Mouse (Mus musculus): ENCODE measurements around the gene Gpr179. TPM values are rescaled to one million over a fixed set of nuclear protein-coding genes. Genes with fewer than 3 reads are reported as not detected.
"Not testable (repeated sequence)": the region's sequence is repeated elsewhere in the genome, so short reads cannot be mapped to it uniquely, and the experiment has no call there.

Gene Gpr179
- total RNA-seq, 2 experiments from 2014 or later, result 0.02 to 0.05 TPM

- intact Hi-C loops (cut with DNase I), result no loop called here
- DNase-seq, result no peak
Observed at GRCm38 (mm10) chr11:97330315-97330714, 21.6 kb downstream of the Gpr179 start.

DNA sequence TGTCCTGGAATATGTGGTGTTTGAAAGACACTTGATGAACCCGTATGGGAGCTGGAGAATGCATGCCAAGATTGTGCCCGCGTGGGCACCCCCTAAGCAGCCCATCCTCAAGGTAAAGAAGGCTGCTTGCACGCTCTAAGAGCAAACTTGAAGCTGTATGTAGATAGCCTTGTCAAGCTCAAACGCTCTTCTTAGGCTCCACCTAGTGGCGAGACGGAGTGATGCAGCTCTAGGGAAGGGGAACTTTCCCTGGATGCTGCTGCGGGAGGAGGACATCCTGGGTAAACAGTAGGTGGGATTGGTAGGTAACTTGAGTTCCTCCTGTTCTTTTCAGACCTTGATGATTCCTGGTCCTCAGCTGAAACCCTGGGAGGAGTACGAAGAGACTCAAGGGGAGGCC is 23.7 kb downstream of the Gpr179 start:
- intact Hi-C loops (cut with DNase I), result loop anchor here (5.0 to 10.0 kb wide), 2 partner anchors 131 to 253 kb away; no protein-coding TSS in a partner anchor
- peak; percentile 66 to 77 for DNase-seq

GRCm38 (mm10) chr11:97325224-97325623 is 26.7 kb downstream of the Gpr179 start:
- intact Hi-C loops (cut with DNase I), result loop anchor here (5.0 to 10.0 kb wide), 2 partner anchors 128 to 250 kb away; no protein-coding TSS in a partner anchor
- no peak for DNase-seq

GRCm38 (mm10) chr11:97321894-97322600 is 29.8 kb downstream of the Gpr179 start:
- DNase-seq, result not testable (repeated sequence)
- intact Hi-C loops (cut with DNase I), result loop anchor here (10.0 kb wide), 1 partner anchor 247 kb away; no protein-coding TSS in a partner anchor

- intact Hi-C loops (cut with DNase I), result loop anchor here (10.0 kb wide), 1 partner anchor 246 kb away; no protein-coding TSS in a partner anchor
Observed at GRCm38 (mm10) chr11:97321197-97321596, 30.7 kb downstream of the Gpr179 start.

DNA sequence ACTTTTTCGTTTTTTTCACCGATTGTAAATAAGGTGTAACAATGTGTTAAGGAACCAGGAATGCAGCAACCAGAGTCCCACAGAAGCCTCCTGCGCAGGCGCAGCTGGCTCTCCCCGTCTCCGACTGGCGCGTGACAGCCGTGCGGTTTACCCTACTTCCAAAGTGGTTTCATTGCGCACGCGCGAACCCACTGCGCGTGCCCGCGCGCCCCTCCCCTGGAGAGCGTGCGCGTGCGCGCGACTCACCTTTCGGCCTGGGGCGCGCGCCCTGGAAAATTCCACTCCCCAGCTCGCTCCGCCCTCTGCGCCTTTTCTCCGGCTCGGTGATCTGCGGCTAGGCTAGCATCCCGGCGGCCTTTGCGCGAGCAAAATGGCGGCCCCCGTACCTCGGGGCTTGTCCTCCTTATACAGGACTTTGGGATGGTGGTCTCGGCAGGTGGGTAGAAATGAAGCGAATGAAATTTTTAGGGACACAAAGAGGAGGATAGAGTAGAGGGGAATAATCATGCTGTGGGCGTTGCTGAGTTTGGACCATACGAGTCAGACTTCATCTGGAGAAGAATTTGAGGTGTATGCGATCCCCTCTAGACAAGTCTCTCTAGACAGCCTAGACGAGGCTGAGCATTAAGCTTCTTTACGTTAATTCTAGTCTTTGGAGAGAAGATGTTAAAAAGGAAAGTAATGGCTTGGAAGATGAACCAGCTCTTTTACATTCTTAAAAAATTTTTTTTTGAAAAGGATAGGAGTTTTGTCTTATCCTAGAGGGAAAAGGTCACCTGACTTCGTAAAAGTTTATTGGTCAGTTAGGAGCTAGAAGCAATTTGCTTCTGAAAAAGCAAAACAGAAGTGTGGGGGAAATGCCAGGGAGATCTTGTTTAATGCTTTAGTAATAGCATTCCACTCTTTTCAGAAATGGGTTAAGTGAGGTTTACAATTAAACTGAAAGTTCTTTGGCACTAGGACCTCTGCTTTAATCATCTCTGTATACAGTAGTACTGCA is 36.1 kb downstream of the Gpr179 start, which contains the start of gene Mrpl45:
Gene Mrpl45, plus strand, starts transcription at position 213 of the 1,000 bp plus-strand sequence.
- peak; percentile 99 to 100 for DNase-seq
- intact Hi-C loops (cut with DNase I), result loop anchor here (2.0 to 10.0 kb wide), 2 partner anchors 35 to 51 kb away; partner anchors contain the start of gene Npepps

More at GRCm38 (mm10) chr11:97321197-97321596, 30.7 kb downstream of the Gpr179 start:
- DNase-seq, result no peak

- DNase-seq, result no peak
- intact Hi-C loops (cut with DNase I), result loop anchor here (2.0 to 10.0 kb wide), 4 partner anchors 34 to 118 kb away; partner anchors contain the start of gene Npepps
Observed at GRCm38 (mm10) chr11:97314751-97315503, 37.0 kb downstream of the Gpr179 start.

DNA sequence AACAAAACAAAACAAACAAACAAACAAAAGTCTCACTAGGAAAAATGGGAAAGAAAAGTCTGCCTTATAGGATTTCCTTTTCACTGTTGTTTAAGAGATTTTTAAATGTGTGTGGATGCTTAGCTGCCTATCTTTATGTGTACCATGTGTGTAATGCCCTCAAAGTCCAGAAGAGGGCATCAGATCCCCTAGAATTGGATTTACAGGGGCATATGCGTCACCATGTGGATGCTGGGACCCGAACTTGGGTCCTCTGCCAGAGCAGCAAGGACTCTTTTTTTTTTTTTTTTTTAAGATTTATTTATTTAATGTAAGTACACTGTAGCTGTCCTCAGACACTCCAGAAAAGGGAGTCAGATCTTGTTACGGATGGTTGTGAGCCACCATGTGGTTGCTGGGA is 37.8 kb downstream of the Gpr179 start:
- DNase-seq, result no peak
- intact Hi-C loops (cut with DNase I), result loop anchor here (2.0 to 10.0 kb wide), 4 partner anchors 33 to 117 kb away; partner anchors contain the start of gene Npepps

DNA sequence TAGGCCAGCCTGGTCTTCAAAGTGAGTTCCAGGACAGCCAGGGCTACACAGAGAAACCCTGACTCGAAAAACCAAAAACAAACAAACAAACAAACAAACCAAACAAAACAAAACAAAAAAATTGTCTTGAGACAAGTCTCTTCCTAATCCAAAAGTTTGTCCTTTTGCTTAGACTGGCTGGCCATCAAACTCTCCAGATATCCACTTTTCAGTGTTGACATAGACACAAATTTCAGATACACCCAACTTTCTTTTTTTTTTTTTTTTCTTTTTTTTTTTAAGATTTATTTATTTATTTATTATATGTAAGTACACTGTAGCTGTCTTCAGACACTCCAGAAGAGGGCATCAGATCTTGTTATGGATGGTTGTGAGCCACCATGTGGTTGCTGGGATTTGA is 39.0 kb downstream of the Gpr179 start:
- intact Hi-C loops (cut with DNase I), result loop anchor here (5.0 to 10.0 kb wide), 3 partner anchors 48 to 116 kb away; no protein-coding TSS in a partner anchor
- not testable (repeated sequence) for DNase-seq

DNA sequence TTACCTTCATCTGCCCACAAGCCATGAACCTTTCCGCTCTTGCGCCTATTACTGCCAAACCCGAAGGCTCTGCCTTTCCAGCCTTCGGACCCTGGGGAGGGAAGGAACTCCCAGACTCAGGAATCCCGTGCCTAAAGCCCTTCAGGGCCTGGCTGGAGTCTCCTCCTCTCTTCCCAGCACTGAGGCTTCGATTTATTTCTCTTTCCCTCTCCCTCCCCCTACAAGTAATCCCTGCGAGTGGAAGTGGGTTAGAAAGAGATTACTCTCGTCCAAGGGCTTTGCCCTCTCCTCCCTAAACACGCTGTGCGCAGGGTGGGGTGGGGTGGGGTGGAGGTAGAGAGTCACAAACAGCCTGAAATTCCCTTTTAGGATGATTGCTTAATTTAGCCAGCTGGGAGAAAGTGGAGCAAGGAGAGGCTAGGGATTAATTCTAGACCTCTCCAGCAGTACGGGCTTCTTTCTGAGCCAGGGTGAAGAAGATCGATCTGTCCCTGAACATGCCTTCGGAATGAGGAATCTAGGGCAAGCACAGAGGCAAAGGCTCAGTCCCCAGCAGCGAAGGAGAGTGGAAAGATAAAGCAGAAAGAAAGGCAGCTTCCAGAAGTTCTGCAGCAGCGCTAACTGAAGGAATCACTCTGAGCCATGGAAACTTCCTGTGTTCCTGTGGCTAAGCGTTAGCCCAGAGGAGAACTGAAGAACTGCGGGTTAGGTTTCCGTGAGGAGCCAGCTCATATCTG is 40.8 kb downstream of the Gpr179 start:
- DNase-seq, result peak; percentile 37 to 40
- intact Hi-C loops (cut with DNase I), result loop anchor here (5.0 to 10.0 kb wide), 3 partner anchors 46 to 114 kb away; no protein-coding TSS in a partner anchor

DNA sequence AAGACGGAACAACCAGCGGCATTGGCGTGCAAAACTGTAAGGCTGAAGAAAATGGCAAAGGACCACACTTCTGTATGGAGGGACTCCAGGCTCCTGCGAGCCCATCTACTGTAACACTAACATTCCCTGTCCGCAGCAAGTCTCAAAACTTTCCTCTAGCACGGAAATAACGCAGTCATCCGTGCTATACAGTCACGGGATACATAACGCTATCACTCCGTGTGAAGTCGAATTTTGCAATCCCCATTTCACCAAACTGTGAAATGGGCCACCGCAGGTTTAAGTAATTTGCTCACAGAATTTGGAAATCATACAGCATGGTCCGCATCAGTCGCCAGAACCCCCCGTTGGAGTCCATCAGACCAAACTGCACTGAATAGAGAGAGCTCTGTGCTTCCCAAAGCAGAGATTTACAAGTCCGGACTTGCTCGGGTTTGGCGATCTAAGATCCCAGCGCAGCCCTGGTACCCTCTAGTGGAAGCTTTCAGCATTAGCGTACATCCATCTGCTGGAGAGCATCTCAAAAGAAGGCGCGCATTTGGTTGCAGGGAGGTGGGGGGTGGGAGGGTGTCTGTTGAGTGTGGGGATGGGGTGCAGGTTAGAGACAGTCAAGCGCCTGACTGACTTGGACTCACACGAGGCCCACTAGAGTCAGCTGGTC is 41.8 kb downstream of the Gpr179 start:
- intact Hi-C loops (cut with DNase I), result loop anchor here (5.0 to 10.0 kb wide), 3 partner anchors 45 to 113 kb away; no protein-coding TSS in a partner anchor
- peak; percentile 71 to 77 for DNase-seq

DNA sequence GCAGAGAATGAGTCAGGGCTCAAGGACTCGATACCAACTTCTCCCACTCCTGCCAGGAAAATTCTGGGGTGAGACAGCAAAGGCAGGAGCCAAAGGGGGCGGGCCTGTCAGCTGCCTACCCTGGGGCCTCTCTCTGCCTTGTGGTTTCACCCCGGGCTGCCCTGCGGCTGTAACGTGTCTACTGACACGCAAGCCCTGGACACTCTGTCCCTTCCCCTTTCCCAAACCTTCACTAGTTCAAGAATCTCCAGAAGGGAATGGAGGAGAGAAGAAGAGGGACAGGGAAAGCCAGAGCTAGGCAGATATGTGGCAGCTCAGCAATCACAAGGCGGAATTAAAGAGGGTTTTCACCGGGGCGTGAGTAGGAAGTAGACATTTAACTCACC is 42.4 kb downstream of the Gpr179 start:
- DNase-seq, result peak; percentile 74 to 75

GRCm38 (mm10) chr11:97308806-97309450 is 42.9 kb downstream of the Gpr179 start:
- DNase-seq, result no peak
- intact Hi-C loops (cut with DNase I), result no loop called here

More for the DNA sequence above, 42.4 kb downstream of the Gpr179 start:
- intact Hi-C loops (cut with DNase I), result no loop called here

GRCm38 (mm10) chr11:97307294-97308069 is 44.4 kb downstream of the Gpr179 start:
- DNase-seq, result no peak

GRCm38 (mm10) chr11:97304631-97305030 is 47.2 kb downstream of the Gpr179 start:
- intact Hi-C loops (cut with DNase I), result no loop called here
- DNase-seq, result no peak

More at GRCm38 (mm10) chr11:97307294-97308069, 44.4 kb downstream of the Gpr179 start:
- intact Hi-C loops (cut with DNase I), result no loop called here

- intact Hi-C loops (cut with DNase I), result no loop called here
- peak; percentile 60 to 76 for DNase-seq
Observed at GRCm38 (mm10) chr11:97302231-97302781, 49.6 kb downstream of the Gpr179 start.

Measured in heart, postnatal 14 days (tissue).